In genomic region chr16:96539091-96539490, GRCm38 (mm10) we compare ENCODE assay signal across 28 mouse cellular contexts.
DNase-seq lines count a peak whose midpoint lies in the region; ATAC-seq lines count a peak whose summit lies in the region.
"Had no signal": no experiment of that assay in that cellular context is flagged by ENCODE, and none has a peak within 500 bp of the region (broad histone marks: within the 10 kb centered on the region; RNA-seq: fewer than 3 reads in every experiment).

No protein-coding gene starts in this region.

- WGBS in liver, embryonic 11.5 days, result 75% methylated on average over 4 of the region's 4 CpGs

- H3K27me3 ChIP-seq in liver, embryonic 11.5 days (replicated peaks; ENCODE audit: control insufficient read depth, insufficient read depth, low read length), result peaks cover 22% of the 10 kb centered on the region
- H3K27me3 ChIP-seq: CH12.LX; embryonic facial prominence, embryonic 15.5 days; hindbrain, embryonic 15.5 days; intestine, embryonic 15.5 days had no signal

- no peak overlapping the region for H3K27ac ChIP-seq in liver, embryonic 11.5 days (ENCODE audit: low read depth, low read length)
- H3K27ac ChIP-seq: embryonic facial prominence, embryonic 15.5 days; gastrocnemius, adult 2 months; heart, embryonic 15.5 days; hindbrain, embryonic 15.5 days; intestine, embryonic 15.5 days had no signal

- intact Hi-C loops in heart, postnatal 36 days (cut with DNase I), result no loop called here

- H3K9ac ChIP-seq in liver, embryonic 11.5 days (ENCODE audit: low read depth, low read length), result no peak overlapping the region
- H3K9ac ChIP-seq: embryonic facial prominence, embryonic 15.5 days; forebrain, postnatal 0 days; heart, embryonic 12.5 days; heart, embryonic 15.5 days; hindbrain, embryonic 15.5 days; intestine, embryonic 15.5 days had no signal

- ATAC-seq in liver, embryonic 11.5 days (replicated peaks; ENCODE audit: low FRiP score), result no peak
- ATAC-seq in monocyte, adult 5-6 weeks (replicated peaks; ENCODE audit: insufficient number of reproducible peaks, low FRiP score, low TSS enrichment, poor library complexity, severe bottlenecking), result no peak
- ATAC-seq: forebrain, embryonic 14.5 days; forebrain, postnatal 0 days; intestine, embryonic 15.5 days; Patski had no signal

- H3K4me1 ChIP-seq in liver, embryonic 11.5 days (replicated peaks; ENCODE audit: control insufficient read depth, insufficient read depth, low read length), result no peaks in the 10 kb centered on the region; the same call in 1 of the 2 replicates
- H3K4me1 ChIP-seq: hindbrain, embryonic 15.5 days; intestine, embryonic 15.5 days had no signal

- H3K4me2 ChIP-seq in liver, embryonic 11.5 days, result no peak overlapping the region
- H3K4me2 ChIP-seq: embryonic facial prominence, embryonic 15.5 days; heart, embryonic 12.5 days; heart, embryonic 15.5 days; hindbrain, embryonic 15.5 days; intestine, embryonic 15.5 days had no signal

- no peaks in the 10 kb centered on the region for H3K9me3 ChIP-seq in liver, embryonic 11.5 days (ENCODE audit: control insufficient read depth, low read length)
- H3K9me3 ChIP-seq: embryonic facial prominence, embryonic 15.5 days; heart, embryonic 12.5 days; heart, embryonic 15.5 days; hindbrain, embryonic 15.5 days; intestine, embryonic 15.5 days had no signal

- no peaks in the 10 kb centered on the region for H3K36me3 ChIP-seq in liver, embryonic 11.5 days (ENCODE audit: control insufficient read depth, insufficient read depth, low read length)
- H3K36me3 ChIP-seq: embryonic facial prominence, embryonic 15.5 days; G1E; heart, embryonic 12.5 days; heart, embryonic 15.5 days; hindbrain, embryonic 15.5 days; intestine, embryonic 15.5 days had no signal

- peak; percentile 50 for DNase-seq in heart, adult 11 months
- no peak for DNase-seq in heart, postnatal 36 days
- peak; percentile 4 for DNase-seq in liver, embryonic 11.5 days (ENCODE audit: low spot score)
- no peak for DNase-seq in liver
- peak; percentile 65 for DNase-seq in brain, adult 2 months (ENCODE audit: low read depth, low spot score)
- DNase-seq: adrenal gland, postnatal 10 days; adrenal gland, postnatal 36 days; B cell, adult 2 months; cerebellum, adult 11-12 months; cerebellum, adult 8-10 months; cerebellum, postnatal 36 days; embryo, embryonic 11 days; forebrain, postnatal 0 days; gastrocnemius, adult 2 months; gastrocnemius, postnatal 14 days; heart, adult 18-20 months; heart, postnatal 10 days; heart, postnatal 4 days had no signal

- H3K4me3 ChIP-seq in liver, embryonic 11.5 days (ENCODE audit: low read depth, low read length), result no peak overlapping the region
- H3K4me3 ChIP-seq: embryonic facial prominence, embryonic 15.5 days; gastrocnemius, adult 2 months; heart, embryonic 12.5 days; heart, embryonic 15.5 days; hindbrain, embryonic 15.5 days; intestine, embryonic 15.5 days had no signal

Comparison
In these comparisons a context has a peak if more than half of its experiments do, and no peak if none do; other contexts are left out.
1. DNase-seq: peak in heart, adult 11 months (single experiment), liver, embryonic 11.5 days (single experiment) and brain, adult 2 months (single experiment); none in heart, postnatal 36 days (0 of 2) and liver (single experiment).